Mouse (Mus musculus): ENCODE data around the gene Atf6. TPM values are rescaled to one million over a fixed set of nuclear protein-coding genes. Genes with fewer than 3 reads are reported as not detected.

Gene Atf6
- polyA plus RNA-seq, 1 experiment from 2014 or later: 7.5 TPM

DNA sequence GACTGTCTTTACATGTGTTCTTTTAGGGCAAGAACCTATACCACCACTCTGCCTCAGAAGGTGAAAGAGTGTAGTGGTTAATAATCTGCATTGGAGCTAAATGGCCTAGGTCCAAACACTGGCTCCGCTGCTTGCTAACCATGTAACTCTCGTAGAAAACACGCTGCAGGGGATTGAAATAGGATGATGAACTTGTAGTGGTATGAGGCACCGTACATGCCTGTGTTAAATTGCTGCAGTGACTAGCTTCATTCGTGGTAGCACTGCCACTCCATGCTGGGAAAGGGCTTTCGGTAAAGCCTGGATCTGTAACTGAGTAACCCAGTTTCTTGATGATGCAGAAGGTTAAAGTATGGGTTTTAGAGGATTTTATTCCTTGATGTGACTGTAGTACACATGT is 163.5 kb downstream of the Atf6 start:
- Histone ChIP-seq H3K4me3 (no peak overlapping the region), H3K27me3 (ENCODE audit: low read depth, poor library complexity, severe bottlenecking) (no peaks in the 10 kb centered on the region), H3K36me3 (no peaks in the 10 kb centered on the region), H3K9me3 (replicated peaks) (no peaks in the 10 kb centered on the region), H3K4me1 (no peaks in the 10 kb centered on the region; the same call in 1 of the 2 replicates), H3K27ac (replicated peaks) (no peak overlapping the region)
- no peak for DNase-seq (ENCODE audit: low spot score)
- 93% methylated on average over 6 of the region's 6 CpGs for WGBS

DNA sequence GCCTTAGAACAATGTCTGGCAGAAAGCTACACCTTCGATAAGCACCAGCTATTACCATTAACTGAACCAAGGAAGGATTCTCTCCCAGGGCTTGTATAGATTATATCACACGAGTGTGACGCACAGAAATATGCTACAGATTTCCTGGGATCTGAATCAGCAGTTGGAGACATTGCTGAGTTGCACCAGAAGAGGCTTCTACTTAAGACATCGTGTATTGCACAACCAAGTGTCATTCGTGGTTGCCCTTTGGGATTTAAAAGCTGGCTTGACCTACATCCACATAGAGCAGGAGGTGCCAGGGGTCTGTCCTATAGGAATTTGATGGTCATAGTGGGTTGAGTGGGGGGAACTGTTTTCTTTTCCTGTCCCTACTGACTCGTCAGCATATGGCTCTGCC is 164.6 kb downstream of the Atf6 start:
- no peak for DNase-seq (ENCODE audit: low spot score)
- Histone ChIP-seq H3K36me3 (no peaks in the 10 kb centered on the region), H3K4me3 (no peak overlapping the region), H3K4me1 (no peaks in the 10 kb centered on the region; the same call in 1 of the 2 replicates), H3K9me3 (replicated peaks) (no peaks in the 10 kb centered on the region), H3K27ac (replicated peaks) (no peak overlapping the region), H3K27me3 (ENCODE audit: low read depth, poor library complexity, severe bottlenecking) (no peaks in the 10 kb centered on the region)
- WGBS: 91% methylated on average over 6 of the region's 6 CpGs

DNA sequence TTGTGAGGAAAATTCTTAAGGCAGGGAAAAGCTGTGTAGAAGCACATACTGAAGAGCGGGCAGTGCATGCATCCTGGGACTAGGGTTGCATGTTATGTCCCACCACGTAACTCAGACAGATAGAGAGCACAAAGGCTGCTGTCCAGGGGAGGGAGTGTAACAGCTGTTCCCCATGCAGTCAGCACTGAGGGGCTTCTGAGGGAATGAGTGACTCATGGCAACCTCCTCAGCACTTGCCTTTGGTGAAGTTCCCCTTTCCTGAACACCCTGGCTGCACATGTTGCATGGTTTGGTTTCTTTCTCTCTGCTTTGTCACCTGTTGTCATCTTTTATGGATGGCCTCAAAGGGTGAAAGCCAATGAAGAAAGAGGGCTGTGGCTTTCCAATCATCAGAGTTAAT is 165.3 kb downstream of the Atf6 start:
- H3K36me3 ChIP-seq: no peaks in the 10 kb centered on the region
- H3K9me3 ChIP-seq (replicated peaks): no peaks in the 10 kb centered on the region
- no peaks in the 10 kb centered on the region for H3K27me3 ChIP-seq (ENCODE audit: low read depth, poor library complexity, severe bottlenecking)
- DNase-seq (ENCODE audit: low spot score): no peak
- H3K27ac ChIP-seq (replicated peaks): no peak overlapping the region
- 87% methylated on average over 2 of the region's 2 CpGs for WGBS
- H3K4me3 ChIP-seq: no peak overlapping the region
- H3K4me1 ChIP-seq: no peaks in the 10 kb centered on the region; the same call in 1 of the 2 replicates

DNA sequence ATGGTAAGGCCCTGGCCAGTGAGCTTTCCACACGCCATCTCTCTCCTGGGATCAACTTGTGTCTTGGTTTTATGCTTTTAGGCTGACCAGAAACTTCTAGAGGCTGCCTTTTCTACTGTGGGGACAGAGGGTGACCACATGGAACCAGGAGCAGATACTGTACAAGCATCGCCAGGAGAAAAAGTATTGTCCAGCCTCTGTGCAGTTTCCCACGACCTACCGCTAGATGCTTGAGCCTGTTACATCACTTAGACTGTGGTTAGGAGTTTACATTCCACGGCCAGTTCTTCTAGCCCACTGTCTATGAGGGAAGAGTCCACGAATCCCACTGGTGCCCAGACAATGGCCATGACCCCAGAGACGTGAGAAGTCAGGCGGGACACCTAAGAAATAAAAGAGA is 166.0 kb downstream of the Atf6 start:
- Histone ChIP-seq H3K27me3 (ENCODE audit: low read depth, poor library complexity, severe bottlenecking) (no peaks in the 10 kb centered on the region), H3K9me3 (replicated peaks) (no peaks in the 10 kb centered on the region), H3K4me1 (no peaks in the 10 kb centered on the region; the same call in 1 of the 2 replicates), H3K27ac (replicated peaks) (no peak overlapping the region), H3K36me3 (no peaks in the 10 kb centered on the region), H3K4me3 (no peak overlapping the region)
- WGBS: 88% methylated on average over 8 of the region's 8 CpGs
- no peak for DNase-seq (ENCODE audit: low spot score)

DNA sequence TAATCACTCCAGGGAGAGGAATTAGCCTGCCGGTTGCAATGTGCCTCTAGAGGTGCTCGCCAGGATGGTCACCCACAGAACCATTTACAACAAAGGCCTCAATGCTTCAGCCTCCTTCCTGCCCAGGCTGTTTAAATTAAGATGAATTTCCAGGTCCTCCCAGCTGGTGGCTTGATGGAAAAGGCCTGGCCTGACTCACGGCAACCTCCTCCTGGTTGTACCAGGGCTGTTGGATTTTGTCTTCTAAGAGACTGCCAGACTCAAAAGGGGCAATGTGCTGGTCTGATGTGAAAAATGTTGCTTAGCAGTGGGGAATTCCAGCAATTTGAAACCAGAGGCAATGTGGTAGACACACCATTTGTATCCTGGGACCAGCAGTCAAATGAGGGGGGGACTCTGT is 166.4 kb downstream of the Atf6 start:
- DNase-seq (ENCODE audit: low spot score): no peak
- no peaks in the 10 kb centered on the region for H3K36me3 ChIP-seq
- no peak overlapping the region for H3K4me3 ChIP-seq
- H3K27me3 ChIP-seq (ENCODE audit: low read depth, poor library complexity, severe bottlenecking): no peaks in the 10 kb centered on the region
- H3K9me3 ChIP-seq (replicated peaks): no peaks in the 10 kb centered on the region
- H3K27ac ChIP-seq (replicated peaks): no peak overlapping the region
- no peaks in the 10 kb centered on the region; the same call in 1 of the 2 replicates for H3K4me1 ChIP-seq
- WGBS: 60% methylated on average over 3 of the region's 3 CpGs

DNA sequence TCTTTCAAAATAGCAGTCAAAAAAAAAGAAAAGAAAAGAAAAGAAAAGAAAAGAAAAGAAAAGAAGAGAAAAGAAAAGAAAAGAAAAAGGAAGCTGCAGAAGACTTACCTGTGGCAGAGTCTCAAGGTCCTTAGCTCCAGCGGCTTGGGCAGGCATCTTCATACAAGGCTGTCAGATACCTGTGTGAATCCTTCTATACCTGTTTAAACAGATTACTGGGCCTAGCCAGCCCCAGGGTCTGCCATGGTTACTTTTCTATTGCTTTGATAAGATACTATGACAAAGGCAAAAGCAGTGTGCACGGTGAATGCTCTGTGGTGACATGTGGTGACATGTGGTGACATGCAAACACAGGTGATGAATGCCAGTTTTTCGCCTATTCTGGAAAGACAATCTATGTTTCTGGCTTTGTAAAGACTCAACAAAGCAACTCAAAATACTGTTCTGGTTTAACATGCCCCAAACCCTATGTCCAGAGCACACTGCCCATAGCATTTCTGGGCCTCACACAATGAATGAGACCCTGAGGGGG is 167.0 kb downstream of the Atf6 start:
- Histone ChIP-seq H3K9me3 (replicated peaks) (no peaks in the 10 kb centered on the region), H3K4me3 (no peak overlapping the region), H3K4me1 (no peaks in the 10 kb centered on the region; the same call in 1 of the 2 replicates), H3K36me3 (no peaks in the 10 kb centered on the region), H3K27ac (replicated peaks) (no peak overlapping the region), H3K27me3 (ENCODE audit: low read depth, poor library complexity, severe bottlenecking) (no peaks in the 10 kb centered on the region)
- 83% methylated on average over 3 of the region's 3 CpGs for WGBS
- no peak for DNase-seq (ENCODE audit: low spot score)

DNA sequence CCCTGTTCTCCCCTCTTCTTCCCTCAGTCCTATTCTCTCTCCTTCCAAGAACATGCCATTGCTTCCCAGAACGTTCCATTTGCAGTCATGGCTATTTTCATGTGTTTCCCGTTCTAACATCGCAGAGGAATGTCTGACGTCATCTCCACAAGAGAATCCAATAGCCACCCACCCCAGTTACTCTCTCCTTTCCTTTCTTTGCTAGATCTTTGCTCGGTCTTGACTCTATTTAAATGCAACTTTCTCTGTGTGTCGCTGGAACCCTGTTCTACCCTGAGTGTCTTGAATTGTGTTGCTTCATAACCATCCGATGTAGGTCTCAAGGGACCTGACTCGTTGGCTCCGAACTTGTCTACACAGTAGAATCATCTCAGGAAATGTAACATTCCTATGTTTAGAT is 168.0 kb downstream of the Atf6 start:
- Histone ChIP-seq H3K9me3 (replicated peaks) (no peaks in the 10 kb centered on the region), H3K27ac (replicated peaks) (no peak overlapping the region), H3K27me3 (ENCODE audit: low read depth, poor library complexity, severe bottlenecking) (no peaks in the 10 kb centered on the region), H3K4me3 (no peak overlapping the region), H3K4me1 (peaks cover 7% of the 10 kb centered on the region), H3K36me3 (no peaks in the 10 kb centered on the region)
- no peak for DNase-seq (ENCODE audit: low spot score)
- 90% methylated on average over 9 of the region's 9 CpGs for WGBS

DNA sequence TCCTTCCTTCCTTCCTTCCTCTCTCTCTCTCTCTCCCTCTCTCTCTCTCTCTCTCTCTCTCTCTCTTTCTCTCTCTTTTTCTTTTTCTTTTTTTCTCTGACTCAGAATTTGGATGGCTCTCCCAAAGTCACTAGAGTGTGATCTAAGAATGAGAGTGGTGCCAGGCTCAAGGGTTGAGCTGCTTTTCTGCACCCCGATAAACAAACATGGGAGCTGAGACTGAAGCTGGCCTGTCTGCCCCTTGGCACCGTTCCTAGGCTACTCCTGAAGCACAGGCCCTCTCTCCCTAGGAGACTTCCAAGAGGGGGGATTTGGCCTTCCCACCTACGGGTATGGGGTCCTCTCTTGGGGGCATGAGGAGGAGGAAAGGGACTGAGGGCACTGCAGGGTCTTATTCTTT is 168.8 kb downstream of the Atf6 start:
- Histone ChIP-seq H3K9me3 (replicated peaks) (no peaks in the 10 kb centered on the region), H3K27me3 (ENCODE audit: low read depth, poor library complexity, severe bottlenecking) (no peaks in the 10 kb centered on the region), H3K4me3 (no peak overlapping the region), H3K27ac (replicated peaks) (no peak overlapping the region), H3K4me1 (peaks cover 7% of the 10 kb centered on the region), H3K36me3 (no peaks in the 10 kb centered on the region)
- no peak for DNase-seq (ENCODE audit: low spot score)
- 78% methylated on average over 3 of the region's 3 CpGs for WGBS

DNA sequence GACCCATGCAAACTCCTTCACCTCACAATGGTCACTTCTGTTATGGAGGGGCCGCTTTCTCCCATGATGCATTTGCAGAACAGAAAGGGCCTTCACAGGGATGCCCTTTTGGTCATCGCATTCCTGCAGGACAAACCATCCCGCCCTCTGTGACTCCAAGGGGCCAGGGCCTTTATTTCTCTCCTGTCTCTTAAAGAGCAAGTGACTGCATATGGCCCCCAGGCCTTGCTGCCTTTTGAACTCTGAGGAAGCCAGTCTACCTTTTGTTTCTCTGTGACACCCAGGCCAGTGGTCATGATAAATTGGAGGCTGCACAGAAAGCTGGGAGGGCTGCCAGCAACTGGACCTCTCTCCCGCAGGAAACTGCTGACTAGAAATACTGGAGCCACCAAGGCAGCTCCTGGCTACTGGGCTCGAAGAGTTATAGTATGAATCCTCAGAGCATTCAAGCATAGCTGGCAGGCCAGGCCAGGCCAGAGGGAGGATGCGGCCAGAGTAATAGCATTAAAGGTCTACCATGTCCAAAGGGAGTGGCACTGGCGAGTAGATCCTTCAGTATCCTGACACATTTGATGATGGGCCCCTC is 169.7 kb downstream of the Atf6 start:
- H3K27me3 ChIP-seq (ENCODE audit: low read depth, poor library complexity, severe bottlenecking): no peaks in the 10 kb centered on the region
- H3K4me3 ChIP-seq: no peak overlapping the region
- no peaks in the 10 kb centered on the region for H3K9me3 ChIP-seq (replicated peaks)
- no peak for DNase-seq (ENCODE audit: low spot score)
- no peaks in the 10 kb centered on the region for H3K36me3 ChIP-seq
- H3K27ac ChIP-seq (replicated peaks): no peak overlapping the region
- peaks cover 7% of the 10 kb centered on the region for H3K4me1 ChIP-seq
- 81% methylated on average over 7 of the region's 7 CpGs for WGBS

DNA sequence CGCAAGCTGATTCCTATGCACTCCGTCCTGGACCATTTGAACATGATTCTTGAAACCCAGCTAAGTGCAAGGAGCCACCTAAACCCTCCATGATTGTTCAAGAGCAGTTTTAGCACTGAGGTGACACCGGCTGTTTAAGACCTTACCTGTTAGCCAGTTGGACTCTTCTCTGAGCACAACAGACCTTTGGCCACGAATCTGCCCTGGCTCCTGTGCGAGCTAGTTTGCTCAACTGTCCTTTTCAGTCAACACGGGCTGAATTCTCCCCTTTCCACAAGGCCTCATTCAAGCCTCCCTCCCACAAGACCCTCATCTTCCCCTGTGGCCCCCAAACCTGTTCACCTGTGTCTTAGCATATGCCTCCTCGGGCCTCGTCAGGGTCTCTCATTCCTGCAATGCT is 170.6 kb downstream of the Atf6 start:
- Histone ChIP-seq H3K4me1 (peaks cover 7% of the 10 kb centered on the region), H3K4me3 (no peak overlapping the region), H3K27me3 (ENCODE audit: low read depth, poor library complexity, severe bottlenecking) (no peaks in the 10 kb centered on the region), H3K27ac (replicated peaks) (no peak overlapping the region), H3K9me3 (replicated peaks) (no peaks in the 10 kb centered on the region), H3K36me3 (no peaks in the 10 kb centered on the region)
- WGBS: 94% methylated on average over 8 of the region's 8 CpGs
- no peak for DNase-seq (ENCODE audit: low spot score)

DNA sequence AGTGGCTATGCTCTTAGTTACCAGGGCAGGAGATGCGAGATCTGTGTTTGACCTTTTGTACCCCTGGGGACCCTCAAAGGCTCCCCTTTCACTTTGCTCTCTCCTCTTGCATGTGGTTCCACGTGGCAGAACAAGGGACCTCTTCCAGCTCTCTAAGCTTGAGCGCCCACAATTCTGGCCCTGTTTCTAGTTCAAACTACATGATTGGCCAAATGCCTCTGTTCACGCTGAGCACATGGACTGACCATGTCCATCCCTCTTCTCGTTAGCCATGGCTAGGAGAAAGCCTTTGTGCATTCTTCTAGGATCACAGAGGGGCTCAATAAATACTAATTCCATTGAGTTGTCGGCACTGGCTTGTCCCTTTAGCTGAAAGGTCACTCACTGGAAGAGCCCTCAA is 172.2 kb downstream of the Atf6 start:
- H3K4me1 ChIP-seq: peaks cover 7% of the 10 kb centered on the region; the same call in 1 of the 2 replicates
- H3K36me3 ChIP-seq: no peaks in the 10 kb centered on the region
- 55% methylated on average over 6 of the region's 6 CpGs for WGBS
- no peak for DNase-seq (ENCODE audit: low spot score)
- H3K9me3 ChIP-seq (replicated peaks): no peaks in the 10 kb centered on the region
- no peak overlapping the region for H3K4me3 ChIP-seq
- H3K27me3 ChIP-seq (ENCODE audit: low read depth, poor library complexity, severe bottlenecking): no peaks in the 10 kb centered on the region
- H3K27ac ChIP-seq (replicated peaks): peak overlapping the region; percentile 33; the same call in 1 of the 2 replicates

DNA sequence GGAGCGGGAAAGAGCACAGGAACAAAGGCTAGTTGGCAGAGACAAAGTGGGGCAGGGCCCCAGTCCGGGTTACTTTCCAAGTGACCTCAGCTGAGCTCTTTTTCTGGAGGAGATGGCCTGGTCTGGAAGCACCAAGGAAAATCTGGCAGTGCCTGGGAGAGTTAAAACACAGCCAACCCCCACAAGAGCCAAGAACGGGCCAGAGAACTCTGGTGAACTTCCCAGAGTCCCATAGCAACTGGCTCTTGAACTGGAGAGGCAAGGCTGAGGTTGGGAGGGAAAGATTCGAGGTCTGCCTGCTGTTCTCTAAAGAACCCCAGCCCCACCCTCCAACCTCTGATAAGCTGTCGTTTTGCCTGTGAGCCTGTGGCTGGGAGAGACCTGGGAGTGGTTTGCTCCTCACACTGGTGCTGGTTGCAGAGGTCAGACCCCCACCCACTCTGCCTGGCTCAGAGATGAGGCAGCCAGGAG is 172.7 kb downstream of the Atf6 start:
- no peaks in the 10 kb centered on the region for H3K9me3 ChIP-seq (replicated peaks)
- H3K4me1 ChIP-seq: peaks cover 7% of the 10 kb centered on the region; the same call in 1 of the 2 replicates
- peak overlapping the region; percentile 33; the same call in 1 of the 2 replicates for H3K27ac ChIP-seq (replicated peaks)

DNA sequence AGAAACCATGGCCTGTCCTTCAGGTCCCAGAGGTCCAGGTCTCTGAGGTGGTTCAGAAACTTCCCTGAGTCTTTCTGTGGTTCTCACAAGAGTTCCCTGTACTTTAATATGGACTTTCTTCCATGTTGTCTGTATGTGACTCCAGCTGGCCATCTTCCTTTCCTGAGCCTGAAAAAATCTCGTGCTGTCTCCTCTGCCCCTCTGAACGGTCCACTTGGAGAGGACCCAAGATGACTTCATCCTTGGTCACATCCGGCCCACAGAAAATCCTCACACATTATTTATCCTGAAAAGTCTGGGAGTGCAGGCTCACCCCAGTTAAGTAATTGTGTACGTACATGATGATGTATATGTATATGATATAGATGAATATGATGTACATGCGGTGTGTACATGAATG is 176.3 kb downstream of the Atf6 start:
- no peaks in the 10 kb centered on the region for H3K27me3 ChIP-seq (ENCODE audit: low read depth, poor library complexity, severe bottlenecking)
- DNase-seq (ENCODE audit: low spot score): no peak
- H3K9me3 ChIP-seq (replicated peaks): no peaks in the 10 kb centered on the region
- 93% methylated on average over 5 of the region's 5 CpGs for WGBS
- H3K36me3 ChIP-seq: no peaks in the 10 kb centered on the region
- H3K4me3 ChIP-seq: no peak overlapping the region
- no peak overlapping the region for H3K27ac ChIP-seq (replicated peaks)
- H3K4me1 ChIP-seq: peaks cover 7% of the 10 kb centered on the region; the same call in 1 of the 2 replicates

More for the DNA sequence above, 172.7 kb downstream of the Atf6 start:
- no peaks in the 10 kb centered on the region for H3K27me3 ChIP-seq (ENCODE audit: low read depth, poor library complexity, severe bottlenecking)
- no peak overlapping the region for H3K4me3 ChIP-seq
- DNase-seq (ENCODE audit: low spot score): no peak
- no peaks in the 10 kb centered on the region for H3K36me3 ChIP-seq
- WGBS: 68% methylated on average over 5 of the region's 5 CpGs
